Mouse (Mus musculus) hindbrain, embryonic 14.5 days (tissue): ENCODE data around the gene Chrna3. TPM values are rescaled to one million over a fixed set of nuclear protein-coding genes. Genes with fewer than 3 reads are reported as not detected.

Experiments used
- ATAC-seq: fragments of 200-750 bp; cut with Nextera tagmentation; 2 replicates; pipeline ENCODE4 v1.8.0; 2017; ENCODE audit warnings: moderate number of reproducible peaks, mild to moderate bottlenecking, moderate TSS enrichment, moderate library complexity; ENCODE audit not compliant: low FRiP score
- DNase-seq: peaks from one replicate; pipeline ENCODE4 v3.0.0-alpha.2; 2015; ENCODE audit warnings: low spot score
- H3K27ac ChIP-seq: fragments of 300-500 bp; sonication (generic); 2 replicates; pipeline ENCODE4 v1.5.1; 2014; ENCODE audit warnings: mild to moderate bottlenecking, moderate library complexity
- H3K27me3 ChIP-seq: fragments of 300-500 bp; sonication (generic); 2 replicates; pipeline ENCODE4 v1.6.1; 2014; ENCODE audit warnings: mild to moderate bottlenecking, low read length, mixed read lengths; ENCODE audit not compliant: control insufficient read depth, insufficient read depth
- H3K36me3 ChIP-seq: fragments of 300-500 bp; sonication (generic); replicated peaks from 2 replicates; pipeline ENCODE4 v1.6.1; 2014; ENCODE audit not compliant: control insufficient read depth, insufficient read depth
- H3K4me1 ChIP-seq: fragments of 300-500 bp; sonication (generic); replicated peaks from 2 replicates; pipeline ENCODE4 v1.6.1; 2014; ENCODE audit warnings: antibody characterized with exemption, low read length, mixed read lengths; ENCODE audit not compliant: control insufficient read depth, insufficient read depth
- H3K4me2 ChIP-seq: fragments of 300-500 bp; sonication (generic); replicated peaks from 2 replicates; pipeline ENCODE4 v1.6.1; 2014; ENCODE audit warnings: mild to moderate bottlenecking, moderate library complexity
- H3K4me3 ChIP-seq: fragments of 300-500 bp; sonication (generic); replicated peaks from 2 replicates; pipeline ENCODE4 v1.5.1; 2014; ENCODE audit warnings: mild to moderate bottlenecking, low read length
- H3K9ac ChIP-seq: fragments of 300-500 bp; sonication (generic); 2 replicates; pipeline ENCODE4 v1.6.1; 2014
- H3K9me3 ChIP-seq: fragments of 300-500 bp; sonication (generic); 2 replicates; pipeline ENCODE4 v1.6.1; 2016; ENCODE audit warnings: low read length; ENCODE audit not compliant: control insufficient read depth
- WGBS: fragments of 180-500 bp; shearing (Covaris S2); extraction: QIAGEN DNeasy Blood & Tissue Kit; methylation state at CpG from one replicate; pipeline ENCODE4 v1.1.7; 2014; 5-methylcytosine and 5-hydroxymethylcytosine counted together
- polyA plus RNA-seq: library from polyadenylated mRNA; unstranded; fragments of >200 nt; fragmentation: Nextera tagmentation; extraction: Ambion mirVana; gene quantifications from 2 replicates; pipeline ENCODE4 v1.2.1, GENCODE M21; 2014

Chrna3 gene
- polyA plus RNA-seq, 1 experiment from 2014 or later, result 21.2 TPM

DNA sequence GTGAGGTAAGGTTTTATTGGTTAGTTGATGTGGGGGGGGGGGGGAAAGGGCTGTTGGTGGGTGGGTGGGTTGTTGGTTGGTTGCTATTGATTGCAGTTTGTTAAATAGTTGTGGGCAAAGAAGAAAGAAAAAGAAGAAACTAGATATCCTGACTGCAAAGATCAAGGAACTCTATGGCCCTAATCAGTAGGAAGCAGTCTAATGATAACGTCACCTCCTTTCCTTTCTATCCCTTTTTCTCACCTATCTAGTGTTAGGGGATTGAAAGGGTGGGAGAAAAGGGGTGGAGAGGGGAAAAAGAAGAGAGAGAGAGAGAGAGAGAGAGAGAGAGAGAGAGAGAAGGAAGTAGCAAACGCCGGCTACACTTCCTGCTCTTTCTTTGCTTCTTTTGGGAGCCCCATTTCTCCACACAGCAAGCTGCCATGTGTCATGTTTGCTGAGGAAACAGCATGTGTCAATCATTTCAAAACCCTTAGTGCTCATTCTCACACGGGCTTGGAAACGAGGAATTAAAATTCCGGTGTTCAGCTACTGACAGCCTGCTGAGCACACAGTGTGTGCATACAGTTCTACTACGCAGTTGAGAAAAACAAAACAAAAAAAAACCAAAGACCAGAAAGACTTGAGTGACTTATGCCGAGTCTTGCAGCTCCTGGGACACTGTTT is 56.3 kb downstream of the Chrna3 start:
- Histone ChIP-seq H3K27me3 (no peaks in the 10 kb centered on the region), H3K27ac (no peak overlapping the region), H3K4me1 (no peaks in the 10 kb centered on the region), H3K9ac (no peak overlapping the region), H3K36me3 (no peaks in the 10 kb centered on the region), H3K9me3 (no peaks in the 10 kb centered on the region), H3K4me3 (no peak overlapping the region), H3K4me2 (no peak overlapping the region)
- no peak for ATAC-seq
- WGBS, result 72% methylated on average over 8 of the region's 8 CpGs
- DNase-seq, result no peak

DNA sequence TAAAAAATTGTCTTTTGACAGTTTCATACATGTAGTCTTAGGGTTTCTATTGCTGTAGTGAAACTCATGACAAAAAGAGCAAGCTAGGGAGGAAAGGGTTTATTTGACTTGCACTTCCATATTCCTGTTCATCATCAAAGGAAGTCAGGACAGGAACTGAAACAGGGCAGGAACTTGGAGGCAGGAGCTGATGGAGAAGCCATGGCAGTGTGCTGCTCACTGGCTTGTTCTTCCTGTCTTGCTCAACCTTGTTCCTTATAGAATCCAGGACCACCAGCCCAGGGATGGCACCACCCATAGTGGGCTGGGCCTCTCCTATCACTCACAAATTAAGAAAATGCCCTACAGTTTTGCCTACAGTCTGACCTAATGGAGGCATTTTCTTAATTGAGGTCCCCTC is 62.7 kb downstream of the Chrna3 start:
- peaks cover 14% of the 10 kb centered on the region for H3K36me3 ChIP-seq
- H3K4me3 ChIP-seq, result no peak overlapping the region
- H3K27ac ChIP-seq, result no peak overlapping the region
- ATAC-seq (no peak), DNase-seq (no peak)
- H3K9me3 ChIP-seq, result peaks cover 5% of the 10 kb centered on the region; the same call in 1 of the 2 replicates
- no peak overlapping the region for H3K4me2 ChIP-seq
- no peak overlapping the region for H3K9ac ChIP-seq
- H3K27me3 ChIP-seq, result no peaks in the 10 kb centered on the region
- H3K4me1 ChIP-seq, result no peaks in the 10 kb centered on the region

DNA sequence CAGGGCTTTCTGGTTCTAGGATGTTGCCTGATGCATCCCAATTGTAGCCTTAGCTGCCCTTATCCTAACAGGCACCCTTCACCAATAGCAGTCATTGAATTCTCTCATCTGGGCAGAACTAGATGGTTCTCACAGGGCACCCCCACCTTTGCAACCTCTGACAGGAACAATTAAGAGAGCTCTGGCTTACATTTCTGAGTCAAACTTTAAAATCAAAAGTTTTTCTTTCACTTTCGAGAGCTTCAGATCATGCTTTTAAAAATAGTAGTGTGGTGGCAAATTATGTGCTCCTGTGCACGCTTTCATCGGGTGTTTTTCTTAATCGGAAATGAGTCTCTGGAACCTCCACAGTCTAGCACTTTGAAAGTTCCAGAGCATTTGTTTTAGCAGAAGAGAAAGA is 65.3 kb downstream of the Chrna3 start:
- Histone ChIP-seq H3K4me1 (no peaks in the 10 kb centered on the region), H3K27ac (no peak overlapping the region), H3K36me3 (peaks cover 40% of the 10 kb centered on the region), H3K9ac (no peak overlapping the region), H3K4me3 (no peak overlapping the region), H3K9me3 (peaks cover 5% of the 10 kb centered on the region; the same call in 1 of the 2 replicates), H3K4me2 (no peak overlapping the region), H3K27me3 (no peaks in the 10 kb centered on the region)
- no peak for DNase-seq
- no peak for ATAC-seq
- WGBS, result 96% methylated on average over 4 of the region's 4 CpGs

Other genes starting within 250 kb of the Chrna3 start
- 52.0 and 56.6 TPM in 2 replicates for gene Ireb2, start 162.8 kb downstream of the Chrna3 start, polyA plus RNA-seq
- gene Hykk, start 109.3 kb downstream of the Chrna3 start, polyA plus RNA-seq, result 2.1 and 2.7 TPM in 2 replicates
- gene Psma4, start 75.8 kb downstream of the Chrna3 start, polyA plus RNA-seq, result 257 and 275 TPM in 2 replicates
- gene AY074887, start 75.6 kb downstream of the Chrna3 start, polyA plus RNA-seq, result 0.38 and 0.71 TPM in 2 replicates
- gene Chrna5, start 45.7 kb downstream of the Chrna3 start, polyA plus RNA-seq, result 4.2 and 6.0 TPM in 2 replicates
- gene Chrnb4, start 22.2 kb upstream of the Chrna3 start, polyA plus RNA-seq, result 1.4 and 1.5 TPM in 2 replicates
- 49.8 and 52.2 TPM in 2 replicates for gene Ube2q2, start 122.3 kb upstream of the Chrna3 start, polyA plus RNA-seq
- gene Fbxo22, start 182.4 kb upstream of the Chrna3 start, polyA plus RNA-seq, result 79.1 and 85.8 TPM in 2 replicates